Mouse (Mus musculus): ENCODE measurements around the gene Ccr9. TPM values are rescaled to one million over a fixed set of nuclear protein-coding genes. Genes with fewer than 3 reads are reported as not detected.

The Ccr9 gene
- polyA plus RNA-seq, 1 experiment from 2014 or later, result 0.15 TPM

DNA sequence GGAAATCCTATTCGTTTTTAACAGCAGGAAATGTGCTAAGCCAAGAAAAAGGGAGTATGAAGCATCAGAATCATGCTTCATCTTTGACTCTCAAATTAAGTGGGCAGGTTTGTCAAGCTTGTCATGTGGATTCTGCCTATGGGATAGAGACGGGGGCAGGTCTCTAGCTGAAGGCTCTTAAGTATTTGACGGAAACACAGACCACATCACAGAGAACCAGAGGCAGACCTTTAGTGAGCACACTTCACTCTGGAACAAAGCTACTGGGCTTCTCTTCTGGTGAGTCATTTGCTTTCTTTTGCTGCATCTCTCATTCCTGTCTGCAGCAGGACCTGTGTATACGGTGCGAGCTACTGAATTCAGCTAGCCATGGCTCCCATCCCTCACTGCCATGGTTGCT lies 128.0 kb downstream of the Ccr9 start, which contains the start of gene Cxcr6:
Gene Cxcr6 (plus strand): TSS at position 209 of the 400 bp plus-strand sequence.
- no peak within 1 kb of the TSS for H3K27ac ChIP-seq (ENCODE audit: low read length)
- peaks cover 2% of the 10 kb centered on the region for H3K36me3 ChIP-seq (ENCODE audit: control insufficient read depth, insufficient read depth)
- no peak for ATAC-seq
- H3K9ac ChIP-seq (replicated peaks; ENCODE audit: low read depth, low read length), result no peak within 1 kb of the TSS
- H3K27me3 ChIP-seq (replicated peaks; ENCODE audit: control insufficient read depth, insufficient read depth, low read length), result no peaks in the 10 kb centered on the region
- no peaks in the 10 kb centered on the region for H3K9me3 ChIP-seq (ENCODE audit: control insufficient read depth, low read length)
- no peak within 1 kb of the TSS for H3K4me2 ChIP-seq (ENCODE audit: low read length)
- no peaks in the 10 kb centered on the region for H3K4me1 ChIP-seq (replicated peaks; ENCODE audit: control insufficient read depth, insufficient read depth, low read length)
- no peak within 1 kb of the TSS for H3K4me3 ChIP-seq (replicated peaks; ENCODE audit: low read length)
- WGBS, result 93% methylated on average over 5 of the region's 5 CpGs

DNA sequence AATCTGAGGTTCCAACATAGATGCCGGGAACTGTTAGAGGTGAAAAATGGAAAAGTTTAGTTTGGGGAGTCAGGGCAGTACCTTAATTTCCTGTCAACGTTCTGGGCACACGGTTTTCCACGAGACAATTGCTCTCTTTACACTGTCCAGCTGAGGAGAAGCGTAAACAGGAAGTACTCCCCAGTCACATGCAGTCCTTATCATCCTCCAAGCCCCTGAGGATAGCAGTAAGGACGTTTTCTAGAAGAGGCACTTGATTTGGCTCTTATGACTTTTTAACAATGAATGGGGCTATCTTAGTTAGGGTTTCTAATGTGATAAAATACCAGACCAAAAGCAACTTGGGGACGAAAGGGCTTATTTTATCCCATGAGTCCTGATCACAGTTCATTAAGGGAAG lies 130.3 kb downstream of the Ccr9 start:
- Histone ChIP-seq H3K4me2 (ENCODE audit: low read length) (no peak overlapping the region), H3K27ac (ENCODE audit: low read length) (no peak overlapping the region), H3K4me1 (replicated peaks; ENCODE audit: control insufficient read depth, insufficient read depth, low read length) (no peaks in the 10 kb centered on the region), H3K9ac (replicated peaks; ENCODE audit: low read depth, low read length) (no peak overlapping the region), H3K27me3 (replicated peaks; ENCODE audit: control insufficient read depth, insufficient read depth, low read length) (no peaks in the 10 kb centered on the region), H3K4me3 (replicated peaks; ENCODE audit: low read length) (no peak overlapping the region), H3K36me3 (ENCODE audit: control insufficient read depth, insufficient read depth) (peaks cover 2% of the 10 kb centered on the region), H3K9me3 (ENCODE audit: control insufficient read depth, low read length) (no peaks in the 10 kb centered on the region)
- WGBS, result 87% methylated on average over 7 of the region's 7 CpGs
- no peak for ATAC-seq

DNA sequence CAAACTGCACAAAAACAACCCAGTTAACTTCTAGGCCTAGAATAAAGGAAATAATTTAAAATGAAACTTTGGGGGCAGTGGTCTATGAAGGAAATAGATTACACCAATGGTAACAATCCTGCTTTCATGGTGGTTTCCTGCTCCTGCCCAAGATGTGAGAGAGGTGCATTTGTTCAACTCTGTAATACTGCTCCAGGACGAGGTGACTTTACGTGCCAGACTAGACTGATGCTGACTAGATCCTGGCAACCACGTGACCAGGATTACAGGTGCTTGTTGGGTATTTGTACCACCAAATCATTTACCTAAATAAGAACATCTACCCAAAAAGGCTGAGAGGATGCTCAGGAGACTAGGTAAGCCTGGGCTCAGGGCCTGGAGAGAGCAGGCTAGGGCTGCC lies 133.6 kb downstream of the Ccr9 start:
- Histone ChIP-seq H3K27me3 (replicated peaks; ENCODE audit: control insufficient read depth, insufficient read depth, low read length) (no peaks in the 10 kb centered on the region), H3K4me3 (replicated peaks; ENCODE audit: low read length) (no peak overlapping the region), H3K36me3 (ENCODE audit: control insufficient read depth, insufficient read depth) (peaks cover 2% of the 10 kb centered on the region), H3K27ac (ENCODE audit: low read length) (no peak overlapping the region), H3K4me1 (replicated peaks; ENCODE audit: control insufficient read depth, insufficient read depth, low read length) (no peaks in the 10 kb centered on the region), H3K9me3 (ENCODE audit: control insufficient read depth, low read length) (no peaks in the 10 kb centered on the region), H3K4me2 (ENCODE audit: low read length) (no peak overlapping the region), H3K9ac (replicated peaks; ENCODE audit: low read depth, low read length) (no peak overlapping the region)
- WGBS, result 92% methylated on average over 3 of the region's 3 CpGs
- no peak for ATAC-seq

DNA sequence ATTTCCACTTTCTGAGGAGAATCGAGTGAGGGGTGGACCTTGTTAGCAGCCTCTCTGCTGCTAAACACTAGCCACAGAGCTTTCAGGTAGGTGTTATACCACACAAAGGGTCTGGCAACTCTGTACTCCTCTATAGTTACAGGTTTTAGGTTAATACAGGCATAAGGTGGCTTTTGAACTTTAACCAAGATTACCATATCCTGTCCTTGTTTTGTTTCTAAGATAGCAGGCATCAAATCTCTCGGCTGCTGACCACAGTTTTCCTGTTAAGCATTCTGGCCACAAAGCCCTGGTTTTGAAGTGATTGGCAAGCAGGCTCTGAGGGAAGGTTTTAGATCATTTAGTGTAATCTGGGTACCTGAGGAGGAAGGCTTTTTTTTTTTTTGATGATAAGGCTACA lies 136.1 kb downstream of the Ccr9 start:
- no peaks in the 10 kb centered on the region for H3K4me1 ChIP-seq (replicated peaks; ENCODE audit: control insufficient read depth, insufficient read depth, low read length)
- no peak overlapping the region for H3K4me3 ChIP-seq (replicated peaks; ENCODE audit: low read length)
- H3K9me3 ChIP-seq (ENCODE audit: control insufficient read depth, low read length), result no peaks in the 10 kb centered on the region
- WGBS, result 56% methylated on average over 2 of the region's 2 CpGs
- no peak overlapping the region for H3K27ac ChIP-seq (ENCODE audit: low read length)
- H3K27me3 ChIP-seq (replicated peaks; ENCODE audit: control insufficient read depth, insufficient read depth, low read length), result no peaks in the 10 kb centered on the region
- H3K36me3 ChIP-seq (ENCODE audit: control insufficient read depth, insufficient read depth), result peaks cover 5% of the 10 kb centered on the region
- no peak for ATAC-seq
- no peak overlapping the region for H3K9ac ChIP-seq (replicated peaks; ENCODE audit: low read depth, low read length)
- no peak overlapping the region for H3K4me2 ChIP-seq (ENCODE audit: low read length)

DNA sequence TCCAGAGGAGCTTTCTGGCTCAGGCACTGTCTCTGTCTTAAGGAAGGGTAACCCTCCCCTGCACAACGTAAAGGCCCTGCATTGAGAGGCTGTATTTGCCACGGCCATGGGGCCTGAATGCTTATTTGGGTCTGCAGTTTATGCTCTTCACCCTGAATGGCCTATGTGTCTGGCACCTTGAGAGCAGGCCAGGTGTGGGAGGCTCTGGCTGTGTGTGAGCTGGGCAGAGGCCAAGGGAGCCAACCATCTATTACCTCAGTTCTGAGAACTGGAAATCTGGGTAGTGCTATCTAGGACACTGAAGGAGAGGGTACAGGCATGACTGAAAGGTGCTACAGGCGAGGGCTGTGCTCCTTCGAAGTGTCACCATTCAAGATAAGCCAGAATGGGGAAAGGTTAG lies 136.6 kb downstream of the Ccr9 start:
- Histone ChIP-seq H3K4me1 (replicated peaks; ENCODE audit: control insufficient read depth, insufficient read depth, low read length) (no peaks in the 10 kb centered on the region), H3K4me2 (ENCODE audit: low read length) (no peak overlapping the region), H3K27me3 (replicated peaks; ENCODE audit: control insufficient read depth, insufficient read depth, low read length) (no peaks in the 10 kb centered on the region), H3K9ac (replicated peaks; ENCODE audit: low read depth, low read length) (no peak overlapping the region), H3K36me3 (ENCODE audit: control insufficient read depth, insufficient read depth) (peaks cover 5% of the 10 kb centered on the region), H3K27ac (ENCODE audit: low read length) (no peak overlapping the region), H3K9me3 (ENCODE audit: control insufficient read depth, low read length) (no peaks in the 10 kb centered on the region), H3K4me3 (replicated peaks; ENCODE audit: low read length) (no peak overlapping the region)
- 78% methylated on average over 4 of the region's 4 CpGs for WGBS
- ATAC-seq, result no peak

DNA sequence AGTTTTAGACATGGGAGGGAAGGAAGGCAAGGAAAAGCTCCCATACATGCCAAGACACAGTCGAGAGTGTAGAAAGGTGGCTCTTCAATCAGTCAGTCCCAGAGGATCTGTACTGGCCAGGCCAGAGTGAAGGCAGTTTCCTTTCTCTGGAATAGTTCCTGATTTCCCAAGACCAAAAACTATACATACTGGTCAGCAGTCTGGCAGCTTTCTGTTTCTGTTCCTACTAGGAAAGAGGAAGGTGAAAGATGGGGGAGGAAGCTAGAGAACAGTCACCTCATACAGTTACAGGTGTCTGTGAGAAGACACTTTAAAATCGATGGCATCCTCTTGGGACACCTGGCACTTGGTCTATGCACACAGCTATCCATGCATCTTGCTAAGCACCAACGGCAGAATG lies 137.2 kb downstream of the Ccr9 start:
- H3K36me3 ChIP-seq (ENCODE audit: control insufficient read depth, insufficient read depth), result peaks cover 5% of the 10 kb centered on the region; the same call in 1 of the 2 replicates
- H3K4me3 ChIP-seq (replicated peaks; ENCODE audit: low read length), result no peak overlapping the region
- H3K27me3 ChIP-seq (replicated peaks; ENCODE audit: control insufficient read depth, insufficient read depth, low read length), result no peaks in the 10 kb centered on the region
- no peak overlapping the region for H3K27ac ChIP-seq (ENCODE audit: low read length)
- H3K4me1 ChIP-seq (replicated peaks; ENCODE audit: control insufficient read depth, insufficient read depth, low read length), result no peaks in the 10 kb centered on the region
- WGBS, result 88% methylated on average over 3 of the region's 3 CpGs
- no peak overlapping the region for H3K9ac ChIP-seq (replicated peaks; ENCODE audit: low read depth, low read length)
- H3K4me2 ChIP-seq (ENCODE audit: low read length), result no peak overlapping the region
- no peak for ATAC-seq
- no peaks in the 10 kb centered on the region for H3K9me3 ChIP-seq (ENCODE audit: control insufficient read depth, low read length)

DNA sequence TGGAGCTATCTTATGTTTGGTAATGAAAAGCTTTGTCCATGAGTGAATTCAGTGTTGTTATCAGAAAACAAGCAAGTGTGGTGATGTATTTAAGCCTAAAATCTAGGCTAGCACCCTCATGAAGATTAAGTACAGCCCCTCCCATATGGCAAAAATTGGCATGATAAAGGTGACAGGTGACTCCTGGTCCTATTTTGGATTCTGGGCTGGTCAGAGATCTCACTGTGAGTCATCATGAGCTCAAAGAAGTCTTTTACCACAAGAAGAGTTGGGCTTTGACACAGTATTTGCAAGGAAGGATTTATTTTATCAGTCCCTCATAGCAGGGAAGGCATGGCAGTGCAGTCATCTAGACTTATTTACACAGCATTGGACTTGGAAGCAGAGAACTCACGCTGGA lies 137.8 kb downstream of the Ccr9 start:
- Histone ChIP-seq H3K36me3 (ENCODE audit: control insufficient read depth, insufficient read depth) (0 out of 2 replicates have a peak, but pooled peaks cover 2% of the 10 kb centered on the region), H3K4me2 (ENCODE audit: low read length) (no peak overlapping the region), H3K9me3 (ENCODE audit: control insufficient read depth, low read length) (no peaks in the 10 kb centered on the region), H3K27ac (ENCODE audit: low read length) (no peak overlapping the region), H3K9ac (replicated peaks; ENCODE audit: low read depth, low read length) (no peak overlapping the region), H3K4me1 (replicated peaks; ENCODE audit: control insufficient read depth, insufficient read depth, low read length) (no peaks in the 10 kb centered on the region), H3K4me3 (replicated peaks; ENCODE audit: low read length) (no peak overlapping the region), H3K27me3 (replicated peaks; ENCODE audit: control insufficient read depth, insufficient read depth, low read length) (no peaks in the 10 kb centered on the region)
- ATAC-seq, result no peak
- 100% methylated on average over 1 of the region's 1 CpGs for WGBS

DNA sequence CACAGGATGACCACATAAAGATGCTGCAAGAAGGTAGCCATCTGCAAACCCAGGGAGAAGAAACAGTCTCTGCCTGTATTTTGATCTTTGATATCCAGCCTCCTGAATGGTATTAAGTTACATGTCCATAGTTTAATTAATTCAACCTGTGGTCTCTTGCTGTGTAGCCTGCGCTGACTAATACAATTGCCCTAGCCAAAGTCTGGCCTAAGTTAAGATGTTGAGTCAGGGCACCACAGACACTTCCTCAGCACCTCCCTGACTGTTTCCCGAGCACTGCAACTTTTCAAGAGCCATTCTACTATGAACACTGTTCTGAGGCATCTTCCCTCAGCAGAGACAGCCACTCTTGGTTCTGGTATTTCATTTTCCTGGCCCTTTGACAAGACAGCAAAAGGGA lies 140.4 kb downstream of the Ccr9 start:
- H3K4me2 ChIP-seq (ENCODE audit: low read length), result no peak overlapping the region
- H3K27ac ChIP-seq (ENCODE audit: low read length), result no peak overlapping the region
- no peak overlapping the region for H3K4me3 ChIP-seq (replicated peaks; ENCODE audit: low read length)
- H3K27me3 ChIP-seq (replicated peaks; ENCODE audit: control insufficient read depth, insufficient read depth, low read length), result no peaks in the 10 kb centered on the region
- H3K9me3 ChIP-seq (ENCODE audit: control insufficient read depth, low read length), result no peaks in the 10 kb centered on the region
- H3K4me1 ChIP-seq (replicated peaks; ENCODE audit: control insufficient read depth, insufficient read depth, low read length), result no peaks in the 10 kb centered on the region
- 82% methylated on average over 2 of the region's 2 CpGs for WGBS
- H3K9ac ChIP-seq (replicated peaks; ENCODE audit: low read depth, low read length), result no peak overlapping the region
- no peak for ATAC-seq
- H3K36me3 ChIP-seq (ENCODE audit: control insufficient read depth, insufficient read depth), result peaks cover 7% of the 10 kb centered on the region

DNA sequence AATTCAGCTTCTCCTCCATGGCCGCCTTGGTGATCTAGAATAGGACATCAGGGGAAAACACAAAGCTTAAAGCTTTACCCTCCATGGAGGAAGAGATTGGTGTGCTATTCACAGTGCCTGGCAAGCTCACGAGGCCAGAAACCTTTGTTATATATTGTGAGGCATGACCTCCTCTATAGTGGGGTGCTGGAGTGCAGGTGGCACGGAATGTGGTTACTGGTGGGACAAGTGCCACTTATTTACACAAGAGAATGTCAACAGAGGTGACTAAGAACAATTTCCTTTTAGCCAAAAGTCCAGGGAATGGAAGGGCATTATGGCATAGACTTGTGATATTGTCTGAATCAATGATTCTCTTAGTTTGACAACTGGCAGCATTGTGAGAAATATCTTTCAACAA lies 148.4 kb downstream of the Ccr9 start:
- no peaks in the 10 kb centered on the region for H3K4me1 ChIP-seq (replicated peaks; ENCODE audit: control insufficient read depth, insufficient read depth, low read length)
- H3K27me3 ChIP-seq (replicated peaks; ENCODE audit: control insufficient read depth, insufficient read depth, low read length), result no peaks in the 10 kb centered on the region
- WGBS, result 86% methylated on average over 3 of the region's 3 CpGs
- no peak for ATAC-seq
- H3K9ac ChIP-seq (replicated peaks; ENCODE audit: low read depth, low read length), result no peak overlapping the region
- no peak overlapping the region for H3K27ac ChIP-seq (ENCODE audit: low read length)
- no peaks in the 10 kb centered on the region for H3K9me3 ChIP-seq (ENCODE audit: control insufficient read depth, low read length)
- peaks cover 14% of the 10 kb centered on the region for H3K36me3 ChIP-seq (ENCODE audit: control insufficient read depth, insufficient read depth)
- H3K4me2 ChIP-seq (ENCODE audit: low read length), result no peak overlapping the region
- no peak overlapping the region for H3K4me3 ChIP-seq (replicated peaks; ENCODE audit: low read length)

DNA sequence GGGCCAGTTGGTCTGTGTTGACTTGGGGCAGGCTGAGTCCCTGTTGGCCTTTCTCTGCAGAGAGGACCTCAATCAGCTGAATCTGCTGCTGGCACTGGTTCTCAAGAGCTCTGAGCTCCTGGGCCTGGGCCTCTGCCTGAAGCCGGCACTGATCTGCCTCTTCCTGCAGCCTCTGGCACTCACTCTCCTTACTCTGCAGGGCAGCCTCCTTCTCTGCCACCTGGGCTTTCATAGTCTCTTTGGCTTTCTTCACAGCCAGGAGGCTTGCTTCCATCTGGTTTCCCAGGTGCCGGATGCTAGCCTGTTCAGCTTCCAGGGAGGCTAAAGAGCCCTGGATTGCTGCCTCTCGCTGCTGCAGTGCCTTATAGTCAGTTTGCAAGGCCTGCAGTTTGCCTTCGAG lies 150.7 kb downstream of the Ccr9 start:
- Histone ChIP-seq H3K4me1 (replicated peaks; ENCODE audit: control insufficient read depth, insufficient read depth, low read length) (no peaks in the 10 kb centered on the region), H3K27ac (ENCODE audit: low read length) (no peak overlapping the region), H3K27me3 (replicated peaks; ENCODE audit: control insufficient read depth, insufficient read depth, low read length) (no peaks in the 10 kb centered on the region), H3K4me2 (ENCODE audit: low read length) (no peak overlapping the region), H3K9me3 (ENCODE audit: control insufficient read depth, low read length) (no peaks in the 10 kb centered on the region), H3K9ac (replicated peaks; ENCODE audit: low read depth, low read length) (no peak overlapping the region), H3K36me3 (ENCODE audit: control insufficient read depth, insufficient read depth) (peaks cover 9% of the 10 kb centered on the region; the same call in 1 of the 2 replicates), H3K4me3 (replicated peaks; ENCODE audit: low read length) (no peak overlapping the region)
- ATAC-seq, result no peak
- WGBS, result 90% methylated on average over 4 of the region's 4 CpGs

Data from forebrain, embryonic 16.5 days (tissue).